Mouse (Mus musculus) embryonic facial prominence, embryonic 10.5 days (tissue): Measurements from ENCODE around the gene Slc8b1. TPM values are rescaled to one million over a fixed set of nuclear protein-coding genes. Genes with fewer than 3 reads are reported as not detected.
A peak's percentile ranks its signal among the peaks of the same experiment; 100 is the strongest.

ENCODE experiments used
- DNase-seq: peaks from one replicate; pipeline ENCODE4 v3.0.0-alpha.2; 2017; ENCODE audit warnings: low spot score
- H3K27ac ChIP-seq: fragments of 300-500 bp; sonication (generic); replicated peaks from 2 replicates; pipeline ENCODE4 v1.5.1; 2016; ENCODE audit warnings: mild to moderate bottlenecking
- H3K27me3 ChIP-seq: fragments of 300-500 bp; sonication (generic); replicated peaks from 2 replicates; pipeline ENCODE4 v1.6.1; 2016; ENCODE audit warnings: low read depth, mild to moderate bottlenecking; ENCODE audit not compliant: poor library complexity, severe bottlenecking
- H3K36me3 ChIP-seq: fragments of 300-500 bp; sonication (generic); replicated peaks from 2 replicates; pipeline ENCODE4 v1.6.1; 2016; ENCODE audit warnings: mild to moderate bottlenecking, moderate library complexity
- H3K4me1 ChIP-seq: fragments of 300-500 bp; sonication (generic); 2 replicates; pipeline ENCODE4 v1.6.1; 2016
- H3K4me3 ChIP-seq: fragments of 300-500 bp; sonication (generic); 2 replicates; pipeline ENCODE4 v1.5.1; 2016; ENCODE audit warnings: mild to moderate bottlenecking, moderate library complexity
- H3K9me3 ChIP-seq: fragments of 300-500 bp; sonication (generic); 2 replicates; pipeline ENCODE4 v1.6.1; 2016; ENCODE audit warnings: mild to moderate bottlenecking
- WGBS: fragments of 180-500 bp; shearing (Covaris S2); methylation state at CpG from one replicate; pipeline ENCODE4 v1.1.7; 2016; 5-methylcytosine and 5-hydroxymethylcytosine counted together
- polyA plus RNA-seq: library from polyadenylated mRNA; unstranded; fragments of >200 nt; fragmentation: Nextera tagmentation; extraction: Ambion mirVana; gene quantifications from 2 replicates; pipeline ENCODE4 v1.2.1, GENCODE M21; 2016

Gene Slc8b1
- polyA plus RNA-seq, 1 experiment from 2014 or later: 4.1 TPM

DNA sequence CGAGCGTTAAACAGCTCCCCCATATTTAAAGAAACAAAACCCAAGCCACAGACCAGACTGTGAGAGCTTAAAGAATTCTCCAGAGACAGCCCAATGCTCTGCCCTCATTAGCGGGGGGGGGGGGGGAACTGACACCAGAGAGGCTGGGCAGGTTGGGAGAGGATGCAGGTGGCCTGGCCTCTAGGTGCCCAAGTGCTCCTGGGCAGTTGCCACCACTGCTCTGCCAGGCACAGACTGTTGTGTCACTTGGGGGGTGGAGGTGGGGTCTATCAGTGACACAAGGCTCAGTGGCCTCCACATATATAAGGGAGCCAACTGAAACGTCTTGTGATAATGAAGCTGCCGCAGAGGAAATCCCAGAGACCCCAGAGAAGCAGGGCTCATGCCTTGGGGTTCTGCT is 25.7 kb downstream of the Slc8b1 start:
- Histone ChIP-seq H3K4me1 (peaks cover 39% of the 10 kb centered on the region), H3K9me3 (no peaks in the 10 kb centered on the region), H3K27ac (peak overlapping the region; percentile 64; the same call in 1 of the 2 replicates), H3K27me3 (no peaks in the 10 kb centered on the region), H3K4me3 (no peak overlapping the region), H3K36me3 (peaks cover 47% of the 10 kb centered on the region)
- WGBS: 67% methylated on average over 5 of the region's 5 CpGs
- no peak for DNase-seq

DNA sequence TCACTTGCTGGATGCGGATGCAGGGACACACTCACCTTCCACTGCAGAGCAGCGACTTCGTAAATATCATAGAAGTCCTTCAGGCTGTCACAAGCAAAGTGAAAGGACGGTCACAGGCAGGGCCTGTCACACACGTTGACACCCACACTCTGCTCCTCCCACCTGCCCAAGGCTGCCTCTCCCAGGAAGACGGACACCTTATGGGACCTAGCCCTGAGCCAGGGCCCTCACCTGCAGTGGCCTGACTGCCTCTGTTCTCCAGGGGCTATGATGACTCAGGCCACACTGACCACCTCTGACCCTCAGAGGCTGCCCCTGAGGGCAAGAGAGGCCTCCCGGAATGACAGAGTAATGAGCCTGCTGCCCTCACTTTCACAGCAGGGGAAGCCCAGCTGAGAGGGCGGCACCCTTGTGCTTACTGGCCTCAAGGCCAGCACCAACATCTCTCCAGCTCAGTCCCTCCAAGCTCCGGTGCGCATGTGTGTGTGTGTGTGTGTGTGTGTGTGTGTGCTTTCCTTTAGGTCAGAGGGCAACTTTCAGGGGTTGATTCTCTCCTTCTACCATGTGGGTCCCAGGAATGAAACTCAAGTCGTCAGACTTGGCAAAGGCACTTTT is 37.4 kb downstream of the Slc8b1 start:
- WGBS: 60% methylated on average over 11 of the region's 11 CpGs
- Histone ChIP-seq H3K4me3 (no peak overlapping the region), H3K27ac (peak overlapping the region; percentile 57), H3K27me3 (no peaks in the 10 kb centered on the region), H3K9me3 (no peaks in the 10 kb centered on the region), H3K36me3 (peaks cover 42% of the 10 kb centered on the region), H3K4me1 (peaks cover 25% of the 10 kb centered on the region)
- no peak for DNase-seq

DNA sequence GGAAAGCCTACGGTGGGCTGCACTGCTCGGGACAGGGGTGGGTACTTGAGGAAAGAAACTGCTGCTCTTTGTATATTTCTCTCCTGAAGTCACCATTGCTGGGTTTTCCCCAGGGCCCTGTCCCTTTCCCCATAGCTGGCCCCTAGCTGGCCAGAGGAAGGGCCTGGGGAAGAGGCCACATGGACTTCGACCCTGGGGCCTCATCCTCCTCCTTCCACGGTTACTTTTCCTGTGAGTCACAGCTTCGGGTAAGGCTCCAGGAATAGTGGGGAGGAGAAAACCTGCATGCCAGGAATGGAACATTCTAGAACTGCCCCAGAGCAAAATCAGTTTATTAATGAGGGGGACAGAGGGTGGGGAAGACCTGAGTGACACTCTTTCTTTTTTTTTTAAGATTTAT is 39.2 kb downstream of the Slc8b1 start:
- no peaks in the 10 kb centered on the region for H3K27me3 ChIP-seq
- H3K9me3 ChIP-seq: no peaks in the 10 kb centered on the region
- H3K36me3 ChIP-seq: peaks cover 48% of the 10 kb centered on the region
- WGBS: 84% methylated on average over 5 of the region's 5 CpGs
- no peak overlapping the region for H3K4me3 ChIP-seq
- peaks cover 25% of the 10 kb centered on the region for H3K4me1 ChIP-seq
- DNase-seq: no peak
- no peak overlapping the region for H3K27ac ChIP-seq

DNA sequence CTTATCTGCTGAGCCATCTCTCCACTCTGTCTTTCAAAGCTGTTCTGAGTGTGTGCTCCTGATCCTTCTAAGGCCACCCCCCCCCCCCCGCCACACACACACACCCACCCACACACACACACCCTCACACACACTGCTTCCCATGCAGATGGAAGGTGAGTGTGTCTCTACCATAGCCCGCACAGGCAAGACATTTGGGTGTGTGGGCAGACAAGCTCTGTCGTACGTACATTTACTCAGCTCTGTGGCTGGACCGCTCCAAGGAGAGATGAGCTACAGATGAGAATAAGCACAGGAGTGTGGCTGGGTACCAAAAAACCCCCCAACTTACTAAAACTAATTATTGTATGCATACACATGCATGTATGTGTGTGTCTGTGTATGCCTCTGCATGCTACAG is 39.7 kb downstream of the Slc8b1 start:
- 95% methylated on average over 5 of the region's 5 CpGs for WGBS
- Histone ChIP-seq H3K4me3 (no peak overlapping the region), H3K9me3 (no peaks in the 10 kb centered on the region), H3K36me3 (peaks cover 54% of the 10 kb centered on the region), H3K4me1 (peaks cover 25% of the 10 kb centered on the region), H3K27me3 (no peaks in the 10 kb centered on the region), H3K27ac (no peak overlapping the region)
- DNase-seq: no peak

DNA sequence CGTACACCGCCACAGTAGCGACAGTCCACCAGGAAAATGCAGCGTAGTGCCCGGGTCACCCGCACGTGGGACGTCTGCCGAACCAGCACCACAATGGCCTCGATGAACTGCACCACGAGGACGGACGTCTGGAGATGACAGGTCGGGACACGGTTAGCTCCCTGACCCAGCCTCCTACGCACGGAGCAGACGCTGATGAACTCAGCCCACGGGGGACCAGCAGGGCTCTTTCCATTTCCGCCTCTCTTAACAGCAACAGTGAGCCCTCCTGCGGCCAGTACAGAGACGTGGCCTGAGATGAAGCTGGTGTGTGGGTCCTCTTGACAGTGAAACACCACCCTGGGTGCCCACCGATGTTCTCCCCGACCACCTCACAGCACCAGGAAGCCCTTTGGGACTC is 44.9 kb downstream of the Slc8b1 start:
- no peak for DNase-seq
- Histone ChIP-seq H3K27ac (no peak overlapping the region), H3K9me3 (no peaks in the 10 kb centered on the region), H3K4me1 (peaks cover 44% of the 10 kb centered on the region), H3K27me3 (no peaks in the 10 kb centered on the region), H3K36me3 (peaks cover 60% of the 10 kb centered on the region), H3K4me3 (no peak overlapping the region)
- 88% methylated on average over 24 of the region's 24 CpGs for WGBS

- Histone ChIP-seq H3K27me3 (no peaks in the 10 kb centered on the region), H3K9me3 (no peaks in the 10 kb centered on the region), H3K36me3 (peaks cover 46% of the 10 kb centered on the region), H3K4me1 (peaks cover 51% of the 10 kb centered on the region), H3K4me3 (no peak overlapping the region), H3K27ac (0 out of 2 replicates have a peak overlapping the region, but pooled peaks have one; percentile 3)
- 76% methylated on average over 8 of the region's 8 CpGs for WGBS
- DNase-seq: no peak
These were observed 47.1 kb downstream of the Slc8b1 start for GRCm38 (mm10) chr5:120558041-120558440.

- 63% methylated on average over 14 of the region's 14 CpGs for WGBS
- Histone ChIP-seq H3K27me3 (no peaks in the 10 kb centered on the region), H3K27ac (peak overlapping the region; percentile 75), H3K4me3 (no peak overlapping the region), H3K9me3 (no peaks in the 10 kb centered on the region), H3K36me3 (peaks cover 38% of the 10 kb centered on the region), H3K4me1 (peaks cover 58% of the 10 kb centered on the region)
- DNase-seq: no peak
These were observed 47.8 kb downstream of the Slc8b1 start for GRCm38 (mm10) chr5:120558762-120559161.

DNA sequence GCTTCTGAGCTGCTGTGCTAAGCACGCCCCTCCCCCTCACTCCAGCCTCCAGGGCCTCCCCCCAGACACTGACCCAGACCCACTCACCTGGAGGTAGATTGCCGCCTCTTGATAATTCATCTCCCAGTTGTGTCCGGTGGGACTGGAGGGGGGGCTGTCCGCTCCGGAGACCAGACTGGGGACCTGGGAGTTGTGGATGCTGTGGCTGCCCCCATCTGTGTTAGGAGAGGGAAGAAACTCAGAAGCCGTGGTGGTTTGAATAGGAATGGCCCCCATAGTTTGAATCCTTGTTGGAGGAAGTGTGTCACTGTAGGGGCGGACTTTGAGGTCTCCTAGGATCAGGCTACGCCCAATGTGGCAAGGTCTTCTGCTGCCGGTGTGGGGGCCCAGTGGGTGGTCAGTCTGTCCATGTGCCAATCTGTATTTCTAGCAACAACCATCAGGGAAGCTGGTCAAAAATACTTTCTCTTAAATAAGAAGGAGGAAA is 49.2 kb downstream of the Slc8b1 start:
- Histone ChIP-seq H3K9me3 (no peaks in the 10 kb centered on the region), H3K4me1 (peaks cover 72% of the 10 kb centered on the region), H3K27me3 (no peaks in the 10 kb centered on the region), H3K36me3 (peaks cover 27% of the 10 kb centered on the region), H3K27ac (peak overlapping the region; percentile 78), H3K4me3 (peak overlapping the region; percentile 11; the same call in 1 of the 2 replicates)
- DNase-seq: no peak
- 64% methylated on average over 9 of the region's 9 CpGs for WGBS

DNA sequence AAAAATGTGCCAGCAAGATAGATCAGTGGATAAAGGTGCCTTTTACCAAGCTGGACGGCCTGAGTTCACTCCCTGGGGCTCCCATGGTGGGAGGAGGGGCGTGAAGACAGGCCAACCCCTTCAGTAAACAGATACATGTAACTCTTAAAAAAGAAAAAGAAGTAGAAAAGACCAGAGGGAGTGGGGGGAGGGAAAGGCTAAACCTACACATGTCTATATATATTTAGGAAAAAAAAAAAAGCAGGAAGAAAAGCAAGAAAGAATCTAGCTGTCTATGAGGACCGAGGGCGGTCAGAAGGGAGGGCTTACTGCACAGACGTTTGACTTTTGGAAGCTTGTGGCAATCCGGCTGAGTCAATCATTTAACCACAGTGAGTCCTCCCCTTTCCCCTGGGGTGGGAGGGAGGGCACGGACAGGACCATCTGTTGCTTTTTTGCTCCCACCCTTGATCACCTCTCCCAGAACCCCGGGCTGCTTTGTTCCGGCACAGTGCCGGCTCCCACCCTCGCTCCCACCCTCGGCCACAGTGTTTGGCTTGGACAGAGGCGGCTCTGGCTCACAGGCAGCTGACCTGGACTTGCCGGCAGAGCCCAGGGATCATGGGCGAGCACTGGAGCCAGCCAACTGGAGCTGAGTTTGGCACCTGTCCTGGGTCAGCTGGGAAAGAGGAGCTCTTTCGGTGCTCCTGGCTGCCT is 49.8 kb downstream of the Slc8b1 start:
- Histone ChIP-seq H3K4me1 (peaks cover 77% of the 10 kb centered on the region), H3K4me3 (peak overlapping the region; percentile 28; the same call in 1 of the 2 replicates), H3K9me3 (no peaks in the 10 kb centered on the region), H3K27ac (peak overlapping the region; percentile 78), H3K36me3 (peaks cover 21% of the 10 kb centered on the region), H3K27me3 (no peaks in the 10 kb centered on the region)
- WGBS: 21% methylated on average over 16 of the region's 16 CpGs
- peak; percentile 67 for DNase-seq

- Histone ChIP-seq H3K27ac (peak overlapping the region; percentile 84), H3K9me3 (no peaks in the 10 kb centered on the region), H3K4me3 (peak overlapping the region; percentile 24; the same call in 1 of the 2 replicates), H3K27me3 (no peaks in the 10 kb centered on the region), H3K36me3 (0 out of 2 replicates have a peak, but pooled peaks cover 3% of the 10 kb centered on the region), H3K4me1 (peaks cover 88% of the 10 kb centered on the region)
- WGBS: 38% methylated on average over 28 of the region's 28 CpGs
- peak; percentile 79 for DNase-seq
These were observed 52.3 kb downstream of the Slc8b1 start for GRCm38 (mm10) chr5:120562956-120563913.

DNA sequence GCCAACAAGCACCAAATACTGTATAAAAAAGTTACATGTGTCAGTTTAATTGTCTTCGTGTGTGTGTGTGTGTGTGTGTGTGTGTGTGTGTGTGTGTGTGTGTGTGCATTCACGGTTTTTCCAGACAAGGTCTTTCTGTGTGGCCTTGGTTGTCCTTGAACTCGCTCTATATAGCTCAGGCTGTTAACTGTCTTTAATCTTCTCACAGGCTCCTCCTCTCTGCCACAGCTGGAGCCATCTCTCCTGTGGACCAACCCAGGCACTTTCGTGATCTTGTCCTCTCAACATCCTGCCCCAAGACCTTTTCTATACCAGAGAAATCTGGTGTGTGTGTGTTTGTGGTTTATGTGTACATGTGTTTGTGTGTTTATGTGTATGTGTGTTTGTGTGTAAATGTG is 52.9 kb downstream of the Slc8b1 start:
- Histone ChIP-seq H3K27me3 (no peaks in the 10 kb centered on the region), H3K36me3 (no peaks in the 10 kb centered on the region), H3K9me3 (no peaks in the 10 kb centered on the region), H3K27ac (peak overlapping the region; percentile 84), H3K4me1 (peaks cover 88% of the 10 kb centered on the region), H3K4me3 (0 out of 2 replicates have a peak overlapping the region, but pooled peaks have one; percentile 24)
- 53% methylated on average over 4 of the region's 4 CpGs for WGBS
- DNase-seq: no peak
